Mouse (Mus musculus): ENCODE data around the gene Sntg2. TPM values are rescaled to one million over a fixed set of nuclear protein-coding genes. Genes with fewer than 3 reads are reported as not detected.

The Sntg2 gene
- polyA plus RNA-seq, 1 experiment from 2014 or later = 20.7 TPM

DNA sequence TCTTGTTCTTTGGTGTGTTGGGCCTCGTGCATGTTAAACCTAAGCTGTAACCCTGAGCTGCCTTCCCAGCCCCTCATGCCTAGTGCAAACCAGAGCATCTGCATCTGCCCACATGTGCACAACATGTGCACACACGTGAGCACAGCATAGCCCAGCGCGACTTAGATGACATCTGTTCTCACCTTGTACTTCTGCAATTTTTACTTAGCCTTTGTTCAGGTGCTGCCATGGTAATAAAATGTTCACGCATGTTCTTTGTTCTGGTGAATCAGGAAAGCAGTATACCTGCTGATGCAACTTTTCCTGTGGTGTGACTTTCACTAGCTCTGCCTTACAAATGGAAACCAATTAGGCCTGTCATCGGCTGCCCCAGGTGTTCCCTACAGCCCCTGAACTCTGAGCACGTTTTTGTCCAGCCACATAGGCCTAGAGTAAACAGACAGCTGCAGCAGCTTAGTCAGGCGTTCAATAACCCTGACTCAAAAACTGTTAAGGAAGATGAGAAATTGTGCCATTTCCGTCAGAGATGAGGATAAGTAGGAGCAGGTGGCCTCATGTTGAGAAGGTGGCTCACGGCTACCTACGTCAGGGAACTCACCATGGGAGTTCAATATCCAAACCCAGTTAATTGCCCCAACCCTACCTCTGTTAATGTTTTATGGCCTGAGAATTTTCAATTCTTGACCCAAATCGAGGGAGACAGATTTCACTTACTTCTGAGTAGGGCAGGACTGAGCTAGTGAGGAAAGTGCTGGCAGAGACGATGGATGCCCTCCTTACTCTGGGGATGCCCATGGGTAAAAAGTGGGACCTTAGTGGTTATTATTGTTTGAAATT is 80.2 kb downstream of the Sntg2 start:
- Histone ChIP-seq H3K4me2 (replicated peaks; ENCODE audit: low read depth) (no peak overlapping the region), H3K27ac (ENCODE audit: low read depth, low read length) (no peak overlapping the region), H3K9ac (ENCODE audit: low read depth, low read length) (no peak overlapping the region), H3K4me1 (replicated peaks; ENCODE audit: control insufficient read depth, insufficient read depth, low read length) (no peaks in the 10 kb centered on the region), H3K4me3 (ENCODE audit: low read depth, low read length) (no peak overlapping the region), H3K36me3 (ENCODE audit: control insufficient read depth, insufficient read depth) (no peaks in the 10 kb centered on the region), H3K9me3 (ENCODE audit: control insufficient read depth) (no peaks in the 10 kb centered on the region), H3K27me3 (replicated peaks; ENCODE audit: control insufficient read depth, insufficient read depth, low read length) (no peaks in the 10 kb centered on the region)
- ATAC-seq = no peak
- 58% methylated on average over 13 of the region's 13 CpGs for WGBS
- no peak for TF ChIP-seq CTCF (IDR thresholded peaks at IDR 0.05; ENCODE audit: low read depth)

DNA sequence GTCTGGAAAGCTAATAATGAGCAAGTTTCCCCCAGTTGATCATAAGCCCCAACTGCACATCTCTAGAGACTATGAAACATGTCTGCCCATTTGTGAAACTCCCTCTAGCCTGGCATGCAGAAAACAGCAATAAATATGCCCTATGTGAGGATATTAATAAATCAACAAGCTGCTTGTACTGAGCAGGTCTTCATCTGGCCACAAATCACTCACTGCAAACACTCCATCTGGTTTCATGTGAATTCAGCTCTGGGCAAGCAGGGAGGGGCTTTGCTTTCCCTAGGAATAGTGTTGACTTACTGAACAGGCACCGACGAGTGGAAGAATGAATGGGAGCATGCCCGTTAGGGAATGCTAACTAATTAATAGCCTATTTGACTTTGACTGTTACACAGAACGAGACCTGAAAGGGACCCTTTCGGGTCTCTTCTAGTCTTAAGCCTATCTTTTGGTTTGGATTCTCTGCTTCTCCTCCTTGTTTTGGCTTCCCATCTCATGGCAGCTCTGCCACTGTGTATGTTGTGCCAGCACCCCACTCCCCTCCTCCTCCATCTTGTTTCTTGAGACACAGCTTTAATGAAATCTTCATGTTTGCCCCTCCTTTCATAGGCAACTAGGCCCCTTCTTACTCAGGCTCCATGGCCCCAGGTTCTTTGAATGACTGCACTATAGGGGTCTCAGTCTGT is 86.1 kb downstream of the Sntg2 start:
- Histone ChIP-seq H3K36me3 (ENCODE audit: control insufficient read depth, insufficient read depth) (no peaks in the 10 kb centered on the region), H3K4me3 (ENCODE audit: low read depth, low read length) (no peak overlapping the region), H3K9ac (ENCODE audit: low read depth, low read length) (no peak overlapping the region), H3K27me3 (replicated peaks; ENCODE audit: control insufficient read depth, insufficient read depth, low read length) (no peaks in the 10 kb centered on the region), H3K27ac (ENCODE audit: low read depth, low read length) (no peak overlapping the region), H3K4me1 (replicated peaks; ENCODE audit: control insufficient read depth, insufficient read depth, low read length) (no peaks in the 10 kb centered on the region), H3K4me2 (replicated peaks; ENCODE audit: low read depth) (no peak overlapping the region), H3K9me3 (ENCODE audit: control insufficient read depth) (no peaks in the 10 kb centered on the region)
- WGBS = 41% methylated on average over 5 of the region's 5 CpGs
- TF ChIP-seq CTCF (IDR thresholded peaks at IDR 0.05; ENCODE audit: low read depth) = no peak
- ATAC-seq = no peak

DNA sequence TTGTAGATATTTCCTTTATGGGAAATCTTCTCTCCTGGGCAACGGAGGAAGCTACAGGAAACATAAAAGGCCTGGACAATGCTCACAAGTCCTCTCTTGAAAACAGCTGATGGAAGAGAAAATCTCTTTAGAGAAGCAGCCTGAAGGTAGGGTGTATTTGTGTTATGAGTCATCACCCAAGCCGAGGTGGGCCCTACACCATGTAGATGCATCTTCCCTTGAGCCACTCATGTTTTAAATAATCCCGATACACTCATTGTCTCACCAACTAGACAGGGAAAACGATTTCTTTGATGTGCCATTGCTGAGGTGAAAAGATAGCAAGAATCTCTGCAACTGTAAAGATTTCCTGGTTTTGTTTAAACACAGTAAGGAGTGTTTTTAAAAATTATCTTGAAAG is 89.4 kb downstream of the Sntg2 start:
- Histone ChIP-seq H3K27ac (ENCODE audit: low read depth, low read length) (no peak overlapping the region), H3K4me2 (replicated peaks; ENCODE audit: low read depth) (no peak overlapping the region), H3K4me1 (replicated peaks; ENCODE audit: control insufficient read depth, insufficient read depth, low read length) (no peaks in the 10 kb centered on the region), H3K4me3 (ENCODE audit: low read depth, low read length) (no peak overlapping the region), H3K36me3 (ENCODE audit: control insufficient read depth, insufficient read depth) (no peaks in the 10 kb centered on the region), H3K9me3 (ENCODE audit: control insufficient read depth) (no peaks in the 10 kb centered on the region), H3K9ac (ENCODE audit: low read depth, low read length) (no peak overlapping the region), H3K27me3 (replicated peaks; ENCODE audit: control insufficient read depth, insufficient read depth, low read length) (no peaks in the 10 kb centered on the region)
- 77% methylated on average over 4 of the region's 4 CpGs for whole genome bisulfite sequencing
- no peak for ATAC-seq
- TF ChIP-seq CTCF (IDR thresholded peaks at IDR 0.05; ENCODE audit: low read depth) = no peak

DNA sequence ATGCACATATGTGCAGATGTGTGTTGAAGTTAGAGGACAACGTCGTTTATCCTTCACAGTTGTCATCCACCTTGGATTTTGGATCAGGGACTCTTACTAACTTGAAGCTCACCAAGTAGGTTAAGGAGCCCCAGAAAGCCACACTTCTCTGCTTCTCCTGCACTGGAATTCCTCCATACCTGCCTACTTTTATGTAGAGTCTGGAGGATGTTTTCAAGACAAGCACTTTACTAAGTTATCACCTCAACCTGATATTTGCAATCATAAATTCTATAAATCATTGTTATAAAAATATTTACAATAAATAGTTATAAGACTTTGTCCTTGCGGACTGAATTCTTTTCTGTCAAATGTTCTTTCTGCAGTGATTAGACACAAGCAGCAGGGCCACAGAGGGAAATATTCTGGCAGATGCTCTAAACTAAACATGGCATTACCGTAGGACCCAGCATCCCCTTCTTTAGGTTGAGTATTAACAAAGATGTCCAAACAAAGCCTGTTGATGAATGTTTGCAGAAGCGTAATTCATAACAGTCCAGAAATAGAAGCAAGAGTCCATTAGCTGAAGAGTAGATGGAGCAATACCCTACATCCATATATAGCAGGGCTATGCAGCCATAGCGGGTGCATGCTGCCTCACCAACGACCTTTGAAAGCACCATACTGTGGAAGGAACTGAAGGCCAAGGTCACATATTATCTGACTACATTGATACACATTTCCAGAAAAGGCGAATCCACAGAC is 100.8 kb downstream of the Sntg2 start:
- H3K9ac ChIP-seq (ENCODE audit: low read depth, low read length) = no peak overlapping the region
- 59% methylated on average over 8 of the region's 8 CpGs for WGBS
- 0 out of 2 replicates have a peak, but pooled peaks have one; percentile 41 for ATAC-seq
- no peaks in the 10 kb centered on the region for H3K9me3 ChIP-seq (ENCODE audit: control insufficient read depth)
- no peak overlapping the region for H3K4me2 ChIP-seq (replicated peaks; ENCODE audit: low read depth)
- H3K4me1 ChIP-seq (replicated peaks; ENCODE audit: control insufficient read depth, insufficient read depth, low read length) = no peaks in the 10 kb centered on the region
- no peak overlapping the region for H3K4me3 ChIP-seq (ENCODE audit: low read depth, low read length)
- no peaks in the 10 kb centered on the region for H3K27me3 ChIP-seq (replicated peaks; ENCODE audit: control insufficient read depth, insufficient read depth, low read length)
- no peaks in the 10 kb centered on the region for H3K36me3 ChIP-seq (ENCODE audit: control insufficient read depth, insufficient read depth)
- TF ChIP-seq CTCF (IDR thresholded peaks at IDR 0.05; ENCODE audit: low read depth) = no peak
- no peak overlapping the region for H3K27ac ChIP-seq (ENCODE audit: low read depth, low read length)

DNA sequence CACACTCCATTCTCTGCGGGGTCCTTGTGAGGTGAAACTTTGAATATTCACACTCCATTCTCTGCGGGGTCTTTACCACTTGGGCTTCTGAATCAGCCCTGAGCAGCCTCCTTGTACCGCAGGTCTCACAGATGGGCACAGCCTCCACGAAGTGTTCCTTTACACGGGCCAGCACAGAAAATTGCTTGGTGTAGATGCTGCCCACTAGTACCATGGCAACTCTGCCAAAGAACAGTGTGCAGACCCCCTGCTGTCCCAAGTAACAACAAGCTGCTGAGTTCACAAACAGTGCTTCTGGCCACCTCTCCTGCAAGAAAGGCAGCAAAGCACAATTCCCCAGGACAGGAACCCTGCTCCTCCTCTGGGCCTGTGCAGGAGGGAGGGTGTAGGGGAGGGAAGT is 109.0 kb downstream of the Sntg2 start:
- Histone ChIP-seq H3K4me2 (replicated peaks; ENCODE audit: low read depth) (no peak overlapping the region), H3K9ac (ENCODE audit: low read depth, low read length) (no peak overlapping the region), H3K4me1 (replicated peaks; ENCODE audit: control insufficient read depth, insufficient read depth, low read length) (no peaks in the 10 kb centered on the region), H3K4me3 (ENCODE audit: low read depth, low read length) (no peak overlapping the region), H3K27me3 (replicated peaks; ENCODE audit: control insufficient read depth, insufficient read depth, low read length) (no peaks in the 10 kb centered on the region), H3K9me3 (ENCODE audit: control insufficient read depth) (no peaks in the 10 kb centered on the region), H3K27ac (ENCODE audit: low read depth, low read length) (no peak overlapping the region), H3K36me3 (ENCODE audit: control insufficient read depth, insufficient read depth) (no peaks in the 10 kb centered on the region)
- TF ChIP-seq CTCF (IDR thresholded peaks at IDR 0.05; ENCODE audit: low read depth) = no peak
- WGBS = 62% methylated on average over 5 of the region's 5 CpGs
- no peak for ATAC-seq

DNA sequence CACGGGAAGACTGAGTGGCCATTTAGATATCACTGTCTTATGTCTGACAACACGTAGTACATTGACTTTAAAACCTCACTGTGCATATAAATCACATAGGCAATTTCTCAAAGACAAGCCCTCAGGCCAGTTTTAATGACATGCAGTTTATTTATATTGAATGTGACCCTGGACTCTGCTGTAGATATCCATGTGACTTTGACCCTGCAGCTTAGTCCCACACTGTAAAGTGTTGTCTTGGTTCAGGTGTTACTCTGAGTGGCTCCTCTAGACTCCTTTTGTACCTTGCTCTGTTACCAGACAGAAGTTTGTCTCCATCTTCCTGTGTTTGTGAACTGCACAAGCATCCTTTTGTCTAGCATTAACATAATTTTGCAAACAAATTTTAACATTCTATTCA is 112.0 kb downstream of the Sntg2 start:
- Histone ChIP-seq H3K4me1 (replicated peaks; ENCODE audit: control insufficient read depth, insufficient read depth, low read length) (no peaks in the 10 kb centered on the region), H3K36me3 (ENCODE audit: control insufficient read depth, insufficient read depth) (no peaks in the 10 kb centered on the region), H3K27ac (ENCODE audit: low read depth, low read length) (no peak overlapping the region), H3K4me3 (ENCODE audit: low read depth, low read length) (no peak overlapping the region), H3K27me3 (replicated peaks; ENCODE audit: control insufficient read depth, insufficient read depth, low read length) (no peaks in the 10 kb centered on the region), H3K9me3 (ENCODE audit: control insufficient read depth) (no peaks in the 10 kb centered on the region), H3K9ac (ENCODE audit: low read depth, low read length) (no peak overlapping the region), H3K4me2 (replicated peaks; ENCODE audit: low read depth) (no peak overlapping the region)
- ATAC-seq = 0 out of 2 replicates have a peak, but pooled peaks have one; percentile 53
- WGBS = 24% methylated on average over 2 of the region's 2 CpGs
- no peak for TF ChIP-seq CTCF (IDR thresholded peaks at IDR 0.05; ENCODE audit: low read depth)

Data from intestine, postnatal 0 days (tissue).